Mouse (Mus musculus): ENCODE measurements around the gene Suclg2. TPM values are rescaled to one million over a fixed set of nuclear protein-coding genes. Genes with fewer than 3 reads are reported as not detected.

The Suclg2 gene
- polyA plus RNA-seq (2012; rRNA removed), result 3.2 and 3.9 TPM in 2 replicates

DNA sequence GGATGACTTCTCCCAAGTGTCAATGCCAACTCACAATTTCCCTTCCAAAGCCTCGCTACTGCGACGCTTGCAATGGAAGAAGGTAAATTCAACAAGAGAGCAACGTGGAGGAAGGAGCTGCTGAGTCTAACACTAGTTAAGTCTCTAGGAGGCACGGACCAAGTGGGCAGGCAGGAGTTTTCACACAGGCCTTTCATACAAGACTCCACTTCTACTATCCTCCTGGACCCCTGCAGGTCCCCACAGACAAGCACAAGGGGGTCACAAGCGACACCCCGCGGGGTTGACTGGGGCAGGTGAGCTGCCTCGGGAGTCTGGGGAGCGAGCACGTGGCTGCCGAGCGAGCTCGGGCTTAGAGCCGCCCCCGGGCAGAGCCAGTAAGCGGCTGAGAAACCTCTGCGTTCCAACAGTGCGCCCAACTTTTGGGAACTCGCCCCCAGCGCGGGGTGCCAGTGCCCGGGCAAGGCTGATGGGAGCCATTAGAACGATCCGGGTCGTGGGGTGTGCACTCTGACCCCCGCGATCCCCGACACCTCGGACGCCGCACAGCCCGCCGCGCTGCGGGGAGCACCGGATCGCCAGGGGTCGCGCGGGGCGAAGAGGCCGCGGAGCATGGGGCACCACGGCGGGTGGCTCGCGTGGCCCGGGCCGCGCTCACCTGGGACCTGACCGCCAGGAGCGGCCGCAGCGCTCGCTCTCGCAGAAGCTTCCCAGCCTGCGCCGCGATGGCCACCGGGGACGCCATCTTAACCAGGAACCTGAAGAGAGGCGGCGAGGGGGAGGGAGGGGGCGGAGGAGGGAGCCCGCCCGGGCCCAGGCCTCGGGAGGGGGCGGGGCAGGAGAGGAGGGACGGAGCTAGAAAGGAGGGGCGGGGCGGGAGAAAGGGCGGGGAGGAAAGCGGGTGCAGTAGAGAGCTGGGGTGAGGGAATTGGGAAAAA lies at the start of gene Suclg2:
Suclg2 (minus strand) TSS at position 770 of the 938 bp plus-strand sequence.
- peak; percentile 9; the same call in 1 of the 2 replicates for TF ChIP-seq POLR2A (IDR thresholded peaks at IDR 0.05; ENCODE audit: low read depth, low read length)
- no peak for TF ChIP-seq CTCF (IDR thresholded peaks at IDR 0.05; ENCODE audit: extremely low read depth, insufficient read depth, insufficient read length, insufficient replicate concordance)
- under 1% methylated on average over 65 of the region's 74 CpGs for WGBS

DNA sequence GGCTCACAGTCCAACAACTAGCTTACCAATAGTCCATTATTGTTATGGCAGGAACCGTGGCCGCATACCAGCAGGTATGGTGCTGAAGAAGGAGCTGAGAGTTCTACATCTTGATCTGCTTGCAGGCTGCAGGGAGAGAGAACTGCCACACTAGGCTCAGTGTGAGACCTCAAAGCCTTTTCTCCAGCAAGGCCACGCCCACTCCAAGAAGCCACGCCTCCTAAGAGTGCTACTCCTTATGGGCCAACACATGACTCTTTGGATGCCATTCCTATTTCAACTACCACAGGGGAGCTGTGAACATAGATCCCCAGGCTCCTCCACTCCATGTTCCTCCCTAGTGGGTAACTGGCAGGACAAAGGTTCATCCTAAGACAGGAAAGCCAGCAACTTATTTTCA lies 48.0 kb upstream of the Suclg2 start:
- H3K4me1 ChIP-seq (ENCODE audit: control insufficient read depth, insufficient read depth, insufficient read length), result no peaks in the 10 kb centered on the region
- H3K4me3 ChIP-seq (ENCODE audit: extremely low read depth, insufficient read depth, insufficient read length), result no peak overlapping the region
- H3K27me3 ChIP-seq (ENCODE audit: control insufficient read depth, insufficient read depth, low read length), result no peaks in the 10 kb centered on the region
- H3K36me3 ChIP-seq (ENCODE audit: control insufficient read depth, insufficient read depth, low read length), result no peaks in the 10 kb centered on the region
- 77% methylated on average over 4 of the region's 4 CpGs for WGBS
- TF ChIP-seq POLR2A (IDR thresholded peaks at IDR 0.05; ENCODE audit: low read depth, low read length), result no peak
- TF ChIP-seq CTCF (IDR thresholded peaks at IDR 0.05; ENCODE audit: extremely low read depth, insufficient read depth, insufficient read length, insufficient replicate concordance), result no peak
- DNase-seq (ENCODE audit: low read depth in 1 of 2, low spot score in 2 of 2), result no peak
- H3K27ac ChIP-seq (ENCODE audit: insufficient read depth, low read length), result no peak overlapping the region

More for the DNA sequence above, at the start of gene Suclg2:
- peaks cover 3% of the 10 kb centered on the region; the same call in 1 of the 2 replicates for H3K4me1 ChIP-seq (ENCODE audit: control insufficient read depth, insufficient read depth, insufficient read length)
- H3K4me3 ChIP-seq (ENCODE audit: extremely low read depth, insufficient read depth, insufficient read length), result peak within 1 kb of the TSS; percentile 88
- DNase-seq (ENCODE audit: low read depth in 1 of 2, low spot score in 2 of 2), result peak; percentile 62 to 82
- no peaks in the 10 kb centered on the region for H3K27me3 ChIP-seq (ENCODE audit: control insufficient read depth, insufficient read depth, low read length)
- H3K36me3 ChIP-seq (ENCODE audit: control insufficient read depth, insufficient read depth, low read length), result no peaks in the 10 kb centered on the region
- H3K27ac ChIP-seq (ENCODE audit: insufficient read depth, low read length), result peak within 1 kb of the TSS; percentile 63

DNA sequence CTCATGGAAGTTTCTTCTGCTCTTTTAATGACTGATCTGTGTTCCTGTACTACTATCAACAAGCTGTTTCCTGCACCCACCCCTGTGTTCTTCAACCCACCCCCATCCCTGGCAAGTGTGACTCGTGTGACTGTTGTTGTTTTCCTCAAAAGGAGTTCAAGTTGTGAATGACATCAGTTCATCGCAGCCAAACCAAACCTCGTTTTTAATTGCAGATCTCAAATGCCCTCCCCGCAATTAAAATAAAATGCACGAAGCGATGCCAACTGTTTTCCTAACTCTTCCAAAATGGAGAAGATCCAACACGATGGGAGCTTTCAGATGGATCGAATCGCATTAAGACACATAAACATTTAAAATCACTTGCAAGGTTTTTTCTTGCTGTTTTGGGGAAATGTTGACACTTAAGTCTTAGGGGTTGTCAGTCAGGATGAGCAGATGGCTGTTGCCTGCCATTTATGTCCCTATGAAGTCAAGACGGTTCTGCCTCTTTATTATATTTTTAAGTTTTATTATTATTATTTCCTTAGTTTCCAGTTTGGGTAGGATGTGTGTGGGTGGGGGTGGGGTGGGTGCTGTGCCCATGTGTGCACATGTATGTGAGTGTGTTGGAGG lies 41.1 kb upstream of the Suclg2 start:
- WGBS, result 81% methylated on average over 10 of the region's 10 CpGs
- Histone ChIP-seq H3K27ac (ENCODE audit: insufficient read depth, low read length) (no peak overlapping the region), H3K4me3 (ENCODE audit: extremely low read depth, insufficient read depth, insufficient read length) (no peak overlapping the region), H3K4me1 (ENCODE audit: control insufficient read depth, insufficient read depth, insufficient read length) (no peaks in the 10 kb centered on the region), H3K27me3 (ENCODE audit: control insufficient read depth, insufficient read depth, low read length) (no peaks in the 10 kb centered on the region), H3K36me3 (ENCODE audit: control insufficient read depth, insufficient read depth, low read length) (no peaks in the 10 kb centered on the region)
- no peak for DNase-seq (ENCODE audit: low read depth in 1 of 2, low spot score in 2 of 2)
- TF ChIP-seq CTCF (IDR thresholded peaks at IDR 0.05; ENCODE audit: extremely low read depth, insufficient read depth, insufficient read length, insufficient replicate concordance) (no peak), POLR2A (IDR thresholded peaks at IDR 0.05; ENCODE audit: low read depth, low read length) (no peak)

DNA sequence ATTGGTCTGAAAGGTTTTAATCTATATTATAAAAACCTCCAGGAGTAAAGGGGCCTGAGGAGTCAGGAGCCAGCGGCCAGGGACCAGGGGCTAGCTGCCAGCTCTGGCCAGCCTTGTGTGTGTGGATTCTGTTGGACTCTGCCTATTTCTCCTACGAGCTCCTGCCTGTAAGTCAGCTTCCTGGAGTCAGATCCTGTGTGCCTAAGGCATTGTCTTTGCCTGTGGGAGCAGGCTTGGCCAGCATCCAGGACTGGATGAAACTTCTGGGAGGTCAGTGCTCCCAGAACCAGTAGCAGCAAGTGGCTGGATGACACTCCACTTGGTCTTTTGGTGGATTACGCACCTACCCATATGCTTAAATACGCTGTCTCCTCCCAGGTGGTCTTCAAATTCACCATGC lies 23.8 kb upstream of the Suclg2 start:
- H3K27ac ChIP-seq (ENCODE audit: insufficient read depth, low read length), result no peak overlapping the region
- no peaks in the 10 kb centered on the region for H3K36me3 ChIP-seq (ENCODE audit: control insufficient read depth, insufficient read depth, low read length)
- H3K27me3 ChIP-seq (ENCODE audit: control insufficient read depth, insufficient read depth, low read length), result no peaks in the 10 kb centered on the region
- WGBS, result 84% methylated on average over 4 of the region's 4 CpGs
- H3K4me3 ChIP-seq (ENCODE audit: extremely low read depth, insufficient read depth, insufficient read length), result no peak overlapping the region
- H3K4me1 ChIP-seq (ENCODE audit: control insufficient read depth, insufficient read depth, insufficient read length), result no peaks in the 10 kb centered on the region
- DNase-seq (ENCODE audit: low read depth in 1 of 2, low spot score in 2 of 2), result no peak
- TF ChIP-seq CTCF (IDR thresholded peaks at IDR 0.05; ENCODE audit: extremely low read depth, insufficient read depth, insufficient read length, insufficient replicate concordance) (no peak), POLR2A (IDR thresholded peaks at IDR 0.05; ENCODE audit: low read depth, low read length) (no peak)

DNA sequence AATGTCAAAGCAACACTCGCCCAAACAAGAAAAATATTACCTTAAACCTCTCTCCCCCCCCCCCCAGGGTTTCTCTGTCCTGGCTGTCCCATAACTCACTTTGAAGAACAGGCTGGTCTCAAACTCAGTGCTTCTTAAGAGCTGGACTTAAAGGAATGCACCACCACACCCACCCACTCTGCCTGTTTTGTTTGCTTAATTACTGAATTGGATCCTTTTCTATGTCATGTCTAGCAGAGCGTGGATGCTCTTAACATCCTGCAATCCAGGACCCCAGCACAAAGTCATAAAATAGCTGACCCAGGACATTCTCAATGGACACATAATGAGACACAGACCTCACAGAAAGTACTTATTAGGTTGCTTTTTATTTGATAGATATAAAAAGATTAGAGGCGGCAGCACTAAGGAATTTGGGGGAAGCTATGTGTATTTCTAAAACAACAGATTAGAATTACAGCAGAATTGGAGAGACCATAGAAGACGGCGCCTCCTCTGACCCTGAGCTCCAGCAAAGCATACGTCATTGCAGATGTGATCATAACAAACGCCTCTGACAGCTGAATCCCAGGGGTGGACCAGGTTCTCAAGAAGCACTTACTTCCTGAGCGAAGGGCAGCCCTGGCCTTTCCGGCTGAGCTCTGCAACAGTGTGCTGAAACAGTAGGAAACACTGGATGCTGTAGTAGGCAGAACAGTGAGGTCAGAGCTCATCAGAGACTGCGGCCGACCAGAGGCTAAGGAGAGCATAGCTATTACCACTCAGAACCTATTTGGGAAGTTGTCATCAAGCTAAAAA lies 13.2 kb upstream of the Suclg2 start:
- Histone ChIP-seq H3K27me3 (ENCODE audit: control insufficient read depth, insufficient read depth, low read length) (no peaks in the 10 kb centered on the region), H3K4me1 (ENCODE audit: control insufficient read depth, insufficient read depth, insufficient read length) (no peaks in the 10 kb centered on the region), H3K36me3 (ENCODE audit: control insufficient read depth, insufficient read depth, low read length) (no peaks in the 10 kb centered on the region), H3K27ac (ENCODE audit: insufficient read depth, low read length) (no peak overlapping the region), H3K4me3 (ENCODE audit: extremely low read depth, insufficient read depth, insufficient read length) (no peak overlapping the region)
- DNase-seq (ENCODE audit: low read depth in 1 of 2, low spot score in 2 of 2), result no peak
- 83% methylated on average over 11 of the region's 11 CpGs for WGBS
- no peak for TF ChIP-seq CTCF (IDR thresholded peaks at IDR 0.05; ENCODE audit: extremely low read depth, insufficient read depth, insufficient read length, insufficient replicate concordance)

DNA sequence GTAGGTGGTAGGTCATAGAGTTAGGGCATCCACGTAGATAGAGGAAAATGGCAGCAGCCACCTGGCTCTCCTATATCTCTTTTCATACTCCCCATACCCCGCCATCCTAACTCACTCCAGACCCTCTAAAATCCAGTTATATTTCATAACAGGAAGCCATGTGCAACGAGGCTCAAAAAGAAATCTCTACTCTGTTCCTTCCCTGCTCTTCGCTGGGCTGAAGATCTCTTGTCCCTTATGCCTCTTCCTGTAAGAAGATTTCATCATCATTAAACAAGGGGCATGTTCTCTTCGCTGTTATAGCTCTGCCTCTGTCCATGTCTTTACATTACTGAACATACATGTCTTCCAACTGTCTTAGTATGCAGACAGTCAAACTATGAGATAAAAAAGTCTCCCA lies 10.8 kb upstream of the Suclg2 start:
- H3K4me1 ChIP-seq (ENCODE audit: control insufficient read depth, insufficient read depth, insufficient read length), result no peaks in the 10 kb centered on the region
- no peaks in the 10 kb centered on the region for H3K27me3 ChIP-seq (ENCODE audit: control insufficient read depth, insufficient read depth, low read length)
- no peak for DNase-seq (ENCODE audit: low read depth in 1 of 2, low spot score in 2 of 2)
- 75% methylated on average over 5 of the region's 5 CpGs for WGBS
- TF ChIP-seq CTCF (IDR thresholded peaks at IDR 0.05; ENCODE audit: extremely low read depth, insufficient read depth, insufficient read length, insufficient replicate concordance) (no peak), POLR2A (IDR thresholded peaks at IDR 0.05; ENCODE audit: low read depth, low read length) (no peak)
- no peaks in the 10 kb centered on the region for H3K36me3 ChIP-seq (ENCODE audit: control insufficient read depth, insufficient read depth, low read length)
- H3K27ac ChIP-seq (ENCODE audit: insufficient read depth, low read length), result no peak overlapping the region
- no peak overlapping the region for H3K4me3 ChIP-seq (ENCODE audit: extremely low read depth, insufficient read depth, insufficient read length)

All from spleen, adult 2 months (tissue).